Mouse (Mus musculus) stomach, postnatal 0 days (tissue): ENCODE measurements around the gene Fam120b. TPM values are rescaled to one million over a fixed set of nuclear protein-coding genes. Genes with fewer than 3 reads are reported as not detected.
A peak's percentile ranks its signal among the peaks of the same experiment; 100 is the strongest.

ENCODE experiments used
- ATAC-seq: fragments of 200-750 bp; cut with Nextera tagmentation; 2 replicates; pipeline ENCODE4 v1.8.0; 2017; ENCODE audit not compliant: low FRiP score, low TSS enrichment
- DNase-seq: peaks from one replicate; pipeline ENCODE4 v3.0.0-alpha.2; 2016; ENCODE audit warnings: low spot score
- H3K27ac ChIP-seq: fragments of 300-500 bp; sonication (generic); replicated peaks from 2 replicates; pipeline ENCODE4 v1.5.1; 2014; ENCODE audit warnings: mild to moderate bottlenecking, control low read depth
- H3K27me3 ChIP-seq: fragments of 300-500 bp; sonication (generic); 2 replicates; pipeline ENCODE4 v1.6.1; 2014; ENCODE audit warnings: low read length; ENCODE audit not compliant: control insufficient read depth, insufficient read depth
- H3K36me3 ChIP-seq: fragments of 300-500 bp; sonication (generic); 2 replicates; pipeline ENCODE4 v1.6.1; 2014; ENCODE audit warnings: low read length, mixed read lengths; ENCODE audit not compliant: control insufficient read depth, insufficient read depth
- H3K4me1 ChIP-seq: fragments of 300-500 bp; sonication (generic); replicated peaks from 2 replicates; pipeline ENCODE4 v1.6.1; 2014; ENCODE audit warnings: antibody characterized with exemption; ENCODE audit not compliant: control insufficient read depth, insufficient read depth
- H3K4me2 ChIP-seq: fragments of 300-500 bp; sonication (generic); replicated peaks from 2 replicates; pipeline ENCODE4 v1.6.1; 2014; ENCODE audit warnings: low read depth, mild to moderate bottlenecking, control low read depth, moderate library complexity
- H3K4me3 ChIP-seq: fragments of 300-500 bp; sonication (generic); 2 replicates; pipeline ENCODE4 v1.5.1; 2014; ENCODE audit warnings: low read depth, low read length, control low read depth
- H3K9ac ChIP-seq: fragments of 300-500 bp; sonication (generic); 2 replicates; pipeline ENCODE4 v1.6.1; 2014; ENCODE audit warnings: mild to moderate bottlenecking, low read length, control low read depth, mixed read lengths
- H3K9me3 ChIP-seq: fragments of 300-500 bp; sonication (generic); 2 replicates; pipeline ENCODE4 v1.6.1; 2016; ENCODE audit warnings: low read length; ENCODE audit not compliant: control insufficient read depth
- CTCF ChIP-seq: IDR thresholded peaks from 2 replicates; pipeline ENCODE4 v1.5.1; 2016; ENCODE audit warnings: antibody characterized with exemption, low read depth, mild to moderate bottlenecking, moderate library complexity
- EP300 ChIP-seq: optimal IDR thresholded peaks from 2 replicates; pipeline ENCODE3; 2016; ENCODE audit warnings: antibody characterized with exemption
- WGBS: fragments of 180-500 bp; shearing (Covaris S2); extraction: QIAGEN DNeasy Blood & Tissue Kit; methylation state at CpG from one replicate; pipeline ENCODE4 v1.1.7; 2014; 5-methylcytosine and 5-hydroxymethylcytosine counted together
- polyA plus RNA-seq: library from polyadenylated mRNA; unstranded; fragments of >200 nt; fragmentation: Nextera tagmentation; extraction: Ambion mirVana; gene quantifications from 2 replicates; pipeline ENCODE4 v1.2.1, GENCODE M21; 2015

Gene Fam120b
- polyA plus RNA-seq, 1 experiment from 2014 or later = 10.0 TPM

DNA sequence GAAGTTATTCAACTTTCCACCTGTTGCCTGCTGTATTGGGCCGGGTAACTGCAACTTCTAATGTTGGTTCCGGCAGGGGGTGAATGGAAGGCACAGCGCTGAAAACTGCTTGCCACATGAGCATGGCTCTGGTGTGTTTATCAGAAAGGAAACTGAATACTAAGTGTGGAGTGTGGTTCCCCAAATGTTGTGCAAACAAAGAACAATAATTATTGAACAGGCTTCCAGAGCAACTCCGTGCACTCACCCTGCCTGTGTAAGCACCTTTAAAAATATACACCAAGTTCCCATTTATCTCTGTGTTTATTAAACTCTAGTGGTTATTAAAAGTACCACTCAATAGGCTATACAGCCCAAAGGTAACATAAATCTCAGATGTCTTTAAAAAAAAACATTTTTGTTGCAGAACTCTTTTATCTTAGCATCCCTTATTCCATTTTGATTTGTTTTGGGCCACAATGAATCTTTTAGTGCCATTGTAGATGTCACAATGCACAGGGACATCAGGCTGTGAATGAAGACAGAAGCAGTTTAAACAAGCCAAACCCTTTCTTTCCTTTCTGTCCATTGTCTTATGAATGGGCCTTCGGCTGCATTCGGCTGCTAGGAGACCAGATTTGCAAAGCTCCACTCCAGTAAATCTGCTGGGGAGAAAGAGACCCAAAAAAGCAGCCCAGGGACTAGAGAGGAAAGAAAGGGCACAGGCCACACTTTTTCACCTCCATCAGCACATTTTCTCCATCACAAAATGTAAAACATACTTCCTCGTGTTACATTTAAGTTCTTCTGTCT is 13.9 kb upstream of the Fam120b start:
- H3K4me1 ChIP-seq = no peaks in the 10 kb centered on the region; the same call in 1 of the 2 replicates
- no peaks in the 10 kb centered on the region for H3K36me3 ChIP-seq
- DNase-seq (no peak), ATAC-seq (no peak)
- H3K27ac ChIP-seq = no peak overlapping the region
- H3K9me3 ChIP-seq = no peaks in the 10 kb centered on the region
- no peaks in the 10 kb centered on the region for H3K27me3 ChIP-seq
- no peak overlapping the region for H3K4me3 ChIP-seq
- TF ChIP-seq EP300 (no peak), CTCF (no peak)
- H3K9ac ChIP-seq = no peak overlapping the region
- 45% methylated on average over 7 of the region's 7 CpGs for WGBS
- no peak overlapping the region for H3K4me2 ChIP-seq

DNA sequence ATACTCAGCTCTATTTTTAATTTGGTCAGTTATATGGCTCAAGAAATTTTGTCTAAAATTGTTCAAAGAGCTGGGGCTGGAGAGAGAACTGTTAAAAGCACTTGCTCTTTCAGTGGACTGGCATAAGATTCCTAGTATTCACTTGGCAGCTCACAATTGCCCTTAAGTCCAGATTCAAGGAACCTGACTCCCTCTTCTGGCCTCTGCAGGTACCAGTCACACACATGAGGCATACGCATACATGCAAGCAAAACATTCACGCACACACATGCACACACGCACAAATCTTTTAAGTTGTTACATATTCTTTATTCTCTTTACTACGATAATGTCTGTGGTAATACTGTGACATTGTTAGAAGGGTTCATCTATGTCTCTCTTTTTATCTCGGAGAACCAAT is 12.6 kb upstream of the Fam120b start:
- ATAC-seq (no peak), DNase-seq (no peak)
- Histone ChIP-seq H3K9me3 (no peaks in the 10 kb centered on the region), H3K4me3 (no peak overlapping the region), H3K4me1 (no peaks in the 10 kb centered on the region; the same call in 1 of the 2 replicates), H3K4me2 (no peak overlapping the region), H3K27me3 (no peaks in the 10 kb centered on the region), H3K36me3 (no peaks in the 10 kb centered on the region), H3K9ac (no peak overlapping the region), H3K27ac (no peak overlapping the region)
- TF ChIP-seq CTCF (peak; percentile 34; the same call in 1 of the 2 replicates), EP300 (no peak)
- 92% methylated on average over 5 of the region's 5 CpGs for WGBS

DNA sequence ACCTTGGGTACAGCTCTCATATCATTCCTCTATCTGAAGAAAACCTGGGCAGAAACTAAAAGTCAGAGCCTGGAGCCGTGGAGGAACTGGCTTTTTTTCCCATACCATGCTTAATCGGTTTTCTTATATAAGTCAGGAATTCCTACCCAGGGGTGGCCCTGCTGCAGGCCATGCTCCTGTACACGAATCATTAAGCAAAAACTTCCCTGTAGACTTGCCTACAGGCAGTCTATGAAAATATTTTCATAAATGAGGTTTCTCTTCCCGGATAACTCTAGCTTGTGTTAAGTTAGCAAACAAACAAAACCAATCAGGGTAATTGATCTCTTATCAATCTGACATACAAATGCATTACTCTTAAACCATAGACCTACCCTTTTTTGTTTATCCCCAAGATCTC is 7.1 kb upstream of the Fam120b start:
- no peak overlapping the region for H3K4me3 ChIP-seq
- H3K36me3 ChIP-seq = no peaks in the 10 kb centered on the region
- WGBS = 61% methylated on average over 4 of the region's 4 CpGs
- DNase-seq = no peak
- no peak overlapping the region for H3K9ac ChIP-seq
- no peaks in the 10 kb centered on the region for H3K27me3 ChIP-seq
- no peak overlapping the region for H3K4me2 ChIP-seq
- no peaks in the 10 kb centered on the region for H3K4me1 ChIP-seq
- ATAC-seq = no peak
- no peaks in the 10 kb centered on the region for H3K9me3 ChIP-seq
- H3K27ac ChIP-seq = no peak overlapping the region
- TF ChIP-seq CTCF (no peak), EP300 (no peak)

DNA sequence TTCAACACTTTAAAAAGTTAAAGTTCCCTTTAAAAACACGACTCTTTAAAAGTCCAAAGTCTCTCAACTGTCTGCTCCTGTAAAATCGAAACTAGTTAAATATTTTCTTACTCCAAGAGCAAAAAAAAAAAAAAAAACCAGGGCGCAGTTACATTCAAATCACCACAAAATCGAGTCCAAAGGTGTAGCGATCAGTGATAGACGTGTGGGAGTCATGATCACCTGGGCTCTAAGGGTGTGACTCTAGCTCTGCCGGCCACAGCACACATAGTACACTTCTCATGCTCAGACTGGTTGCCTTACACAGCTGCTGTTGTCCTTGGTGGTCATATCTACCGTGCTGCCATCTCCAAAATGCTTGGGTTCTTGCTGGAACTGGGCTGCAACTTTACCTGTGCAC is 6.6 kb upstream of the Fam120b start:
- Histone ChIP-seq H3K9me3 (no peaks in the 10 kb centered on the region), H3K9ac (no peak overlapping the region), H3K27ac (no peak overlapping the region), H3K4me2 (no peak overlapping the region), H3K36me3 (no peaks in the 10 kb centered on the region), H3K4me3 (no peak overlapping the region), H3K4me1 (no peaks in the 10 kb centered on the region), H3K27me3 (no peaks in the 10 kb centered on the region)
- TF ChIP-seq EP300 (no peak), CTCF (no peak)
- ATAC-seq (peak; percentile 90), DNase-seq (peak; percentile 34)
- WGBS = 57% methylated on average over 8 of the region's 8 CpGs

DNA sequence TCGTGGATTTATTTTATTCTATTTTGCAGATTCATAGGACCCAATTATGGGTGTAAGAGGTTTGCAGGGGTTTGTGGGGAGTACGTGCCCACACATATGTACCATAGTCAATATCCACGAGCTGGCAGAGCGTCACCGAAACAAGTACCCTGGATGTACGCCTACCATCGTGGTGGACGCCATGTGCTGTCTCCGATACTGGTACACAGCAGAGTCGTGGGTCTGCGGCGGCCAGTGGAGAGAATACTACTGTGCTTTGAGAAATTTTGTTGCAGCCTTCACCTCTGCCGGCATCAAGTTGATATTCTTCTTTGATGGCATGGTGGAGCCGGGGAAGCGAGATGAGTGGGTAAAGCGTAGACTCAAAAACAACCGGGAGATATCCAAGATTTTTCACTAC is 5.7 kb downstream of the Fam120b start:
- no peak overlapping the region for H3K27ac ChIP-seq
- no peak for DNase-seq
- no peak overlapping the region for H3K4me3 ChIP-seq
- no peaks in the 10 kb centered on the region for H3K9me3 ChIP-seq
- no peaks in the 10 kb centered on the region for H3K27me3 ChIP-seq
- no peak for ATAC-seq
- 97% methylated on average over 17 of the region's 17 CpGs for WGBS
- no peak overlapping the region for H3K9ac ChIP-seq
- H3K36me3 ChIP-seq = peaks cover 17% of the 10 kb centered on the region
- H3K4me2 ChIP-seq = no peak overlapping the region
- 0 out of 2 replicates have a peak, but pooled peaks cover 5% of the 10 kb centered on the region for H3K4me1 ChIP-seq
- TF ChIP-seq CTCF (no peak), EP300 (no peak)

DNA sequence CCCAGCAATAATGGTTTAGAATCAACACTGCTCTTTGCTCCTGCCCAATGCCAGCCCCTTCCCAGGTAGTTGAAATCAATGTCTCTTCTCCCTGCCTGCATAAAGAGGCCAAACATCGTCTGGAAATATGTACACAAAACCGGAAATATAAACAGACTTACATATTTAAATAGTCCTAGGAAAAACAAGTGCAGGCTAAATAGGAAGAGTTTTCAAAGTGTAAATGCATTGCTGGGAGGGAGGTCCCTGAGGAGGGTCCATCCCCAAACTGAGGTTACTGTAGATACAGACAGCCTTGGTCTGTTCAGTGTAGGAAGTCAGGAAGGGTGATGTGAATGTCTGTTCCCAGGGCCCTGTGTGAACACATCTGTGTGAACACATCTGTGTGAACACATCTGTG is 10.6 kb downstream of the Fam120b start:
- H3K36me3 ChIP-seq = peaks cover 29% of the 10 kb centered on the region
- TF ChIP-seq CTCF (no peak), EP300 (no peak)
- DNase-seq = no peak

More for the DNA sequence above, 10.6 kb downstream of the Fam120b start:
- Histone ChIP-seq H3K27me3 (no peaks in the 10 kb centered on the region), H3K27ac (no peak overlapping the region), H3K9ac (no peak overlapping the region), H3K9me3 (no peaks in the 10 kb centered on the region), H3K4me3 (no peak overlapping the region), H3K4me2 (no peak overlapping the region), H3K4me1 (no peaks in the 10 kb centered on the region)
- ATAC-seq = no peak
- 59% methylated on average over 2 of the region's 2 CpGs for WGBS
